Mouse (Mus musculus): Measurements from ENCODE around the gene Abcb10. TPM values are rescaled to one million over a fixed set of nuclear protein-coding genes. Genes with fewer than 3 reads are reported as not detected.

Abcb10 gene
- polyA plus RNA-seq, 1 experiment from 2014 or later: 10.7 TPM

DNA sequence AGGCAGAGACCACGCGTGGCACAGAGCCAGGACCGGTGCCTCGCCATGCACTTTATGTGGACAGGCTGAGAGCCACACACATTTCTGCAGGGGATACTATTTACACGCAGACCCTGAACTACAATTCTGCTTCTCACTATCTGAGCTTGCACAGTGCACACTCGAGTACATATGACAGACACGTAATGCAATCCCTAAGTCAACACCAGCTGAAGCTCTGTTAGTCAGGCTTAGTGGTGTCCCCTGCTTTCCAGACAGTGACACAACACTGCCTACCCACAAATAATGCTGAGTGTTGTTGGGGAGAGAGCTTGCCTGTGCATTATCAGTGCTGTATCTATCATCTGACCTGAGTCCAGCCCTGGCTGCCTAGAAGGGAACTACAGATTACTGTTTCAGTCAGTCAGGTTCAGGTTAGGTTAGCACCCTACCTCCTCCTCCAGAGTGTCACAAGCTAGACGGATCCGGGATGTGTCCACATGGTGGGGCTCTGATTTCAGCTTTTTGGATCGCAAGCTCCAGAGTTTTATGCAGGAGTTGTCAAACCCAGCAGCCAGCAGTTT lies 19.7 kb upstream of the Abcb10 start:
- H3K9me3 ChIP-seq: no peaks in the 10 kb centered on the region
- no peak for ATAC-seq (replicated peaks)
- H3K27ac ChIP-seq (replicated peaks): no peak overlapping the region
- H3K4me3 ChIP-seq: no peak overlapping the region
- H3K36me3 ChIP-seq: peaks cover 57% of the 10 kb centered on the region
- no peak overlapping the region for H3K4me2 ChIP-seq (replicated peaks)
- H3K4me1 ChIP-seq: no peaks in the 10 kb centered on the region
- 97% methylated on average over 10 of the region's 10 CpGs for WGBS
- H3K9ac ChIP-seq (replicated peaks): no peak overlapping the region
- H3K27me3 ChIP-seq: no peaks in the 10 kb centered on the region

DNA sequence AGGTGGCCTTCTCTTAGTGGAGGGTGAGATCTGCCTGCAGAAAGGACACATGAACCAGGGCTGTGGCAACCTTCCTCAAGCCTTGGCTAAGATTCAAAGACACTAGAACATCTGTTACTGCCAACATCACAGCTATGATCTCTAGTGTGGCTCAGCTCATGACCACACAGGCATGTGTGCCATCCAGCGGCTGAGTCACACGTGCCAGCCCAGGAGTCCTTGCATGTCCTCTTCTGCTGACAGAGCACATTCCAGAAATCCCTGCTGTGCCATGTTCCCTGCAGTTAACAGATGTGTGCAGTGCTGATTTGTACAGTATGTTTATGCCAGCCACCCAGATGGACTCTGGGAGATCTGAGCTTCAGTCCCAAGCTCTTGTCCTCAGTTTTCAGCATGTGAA lies 16.6 kb upstream of the Abcb10 start:
- no peak overlapping the region for H3K9ac ChIP-seq (replicated peaks)
- H3K4me1 ChIP-seq: no peaks in the 10 kb centered on the region
- no peak overlapping the region for H3K4me2 ChIP-seq (replicated peaks)
- no peaks in the 10 kb centered on the region for H3K9me3 ChIP-seq
- H3K36me3 ChIP-seq: peaks cover 51% of the 10 kb centered on the region
- H3K4me3 ChIP-seq: no peak overlapping the region
- H3K27ac ChIP-seq (replicated peaks): no peak overlapping the region
- no peak for ATAC-seq (replicated peaks)
- H3K27me3 ChIP-seq: no peaks in the 10 kb centered on the region
- WGBS: 85% methylated on average over 2 of the region's 2 CpGs

- 91% methylated on average over 3 of the region's 3 CpGs for WGBS
- Histone ChIP-seq H3K36me3 (peaks cover 20% of the 10 kb centered on the region), H3K9ac (replicated peaks) (no peak overlapping the region), H3K4me1 (peaks cover 4% of the 10 kb centered on the region; the same call in 1 of the 2 replicates), H3K27ac (replicated peaks) (no peak overlapping the region), H3K4me2 (replicated peaks) (no peak overlapping the region), H3K27me3 (no peaks in the 10 kb centered on the region), H3K4me3 (no peak overlapping the region), H3K9me3 (no peaks in the 10 kb centered on the region)
- ATAC-seq (replicated peaks): no peak
Observed at GRCm38 (mm10) chr8:123993997-123994396, 11.1 kb upstream of the Abcb10 start.

DNA sequence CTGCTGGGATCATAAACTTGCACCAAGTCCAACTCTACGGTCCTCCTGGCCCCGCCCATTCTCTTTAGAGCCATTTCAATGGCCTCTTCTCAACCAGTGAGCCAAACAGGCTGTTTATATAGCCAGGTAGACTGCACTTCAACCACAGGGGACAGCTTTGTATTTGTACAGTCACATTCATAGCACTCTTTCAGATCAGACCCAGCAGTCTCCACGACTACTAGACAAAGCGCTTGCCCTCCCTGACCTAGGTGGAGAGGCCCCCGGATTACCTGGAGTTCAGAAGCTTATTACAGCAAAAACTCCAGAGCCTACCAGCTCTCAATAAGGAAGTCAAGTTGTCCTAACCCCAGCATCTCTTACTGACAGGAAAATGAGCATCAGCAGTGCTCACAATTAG lies 10.7 kb upstream of the Abcb10 start:
- no peak for ATAC-seq (replicated peaks)
- Histone ChIP-seq H3K27me3 (no peaks in the 10 kb centered on the region), H3K9ac (replicated peaks) (no peak overlapping the region), H3K4me2 (replicated peaks) (no peak overlapping the region), H3K9me3 (no peaks in the 10 kb centered on the region), H3K4me1 (peaks cover 4% of the 10 kb centered on the region; the same call in 1 of the 2 replicates), H3K27ac (replicated peaks) (no peak overlapping the region), H3K36me3 (peaks cover 20% of the 10 kb centered on the region), H3K4me3 (no peak overlapping the region)
- 93% methylated on average over 5 of the region's 5 CpGs for WGBS

DNA sequence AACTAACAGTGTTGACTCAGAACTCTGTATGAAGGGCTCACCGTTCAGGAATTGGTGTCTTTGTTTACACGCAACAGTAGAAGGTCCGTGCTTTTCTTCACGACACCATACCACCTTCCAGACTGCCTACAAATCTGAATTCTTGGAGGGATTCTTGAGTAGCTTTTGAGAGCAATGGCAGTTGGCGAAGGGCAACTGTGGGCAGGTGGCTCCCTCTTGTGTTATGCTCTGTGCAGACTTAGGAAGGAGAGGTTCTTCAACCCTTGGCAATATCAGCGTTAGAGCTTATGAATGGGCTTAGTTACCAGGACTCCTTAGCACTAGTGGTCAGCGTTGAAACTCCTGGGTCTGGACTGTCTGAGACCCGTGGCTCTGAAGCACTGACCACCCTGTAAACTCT lies 9.7 kb upstream of the Abcb10 start:
- 72% methylated on average over 8 of the region's 8 CpGs for WGBS
- Histone ChIP-seq H3K9me3 (no peaks in the 10 kb centered on the region), H3K4me1 (peaks cover 4% of the 10 kb centered on the region; the same call in 1 of the 2 replicates), H3K27me3 (no peaks in the 10 kb centered on the region), H3K4me2 (replicated peaks) (no peak overlapping the region), H3K27ac (replicated peaks) (0 out of 2 replicates have a peak overlapping the region, but pooled peaks have one; percentile 34), H3K4me3 (no peak overlapping the region), H3K9ac (replicated peaks) (no peak overlapping the region), H3K36me3 (peaks cover 18% of the 10 kb centered on the region)
- no peak for ATAC-seq (replicated peaks)

DNA sequence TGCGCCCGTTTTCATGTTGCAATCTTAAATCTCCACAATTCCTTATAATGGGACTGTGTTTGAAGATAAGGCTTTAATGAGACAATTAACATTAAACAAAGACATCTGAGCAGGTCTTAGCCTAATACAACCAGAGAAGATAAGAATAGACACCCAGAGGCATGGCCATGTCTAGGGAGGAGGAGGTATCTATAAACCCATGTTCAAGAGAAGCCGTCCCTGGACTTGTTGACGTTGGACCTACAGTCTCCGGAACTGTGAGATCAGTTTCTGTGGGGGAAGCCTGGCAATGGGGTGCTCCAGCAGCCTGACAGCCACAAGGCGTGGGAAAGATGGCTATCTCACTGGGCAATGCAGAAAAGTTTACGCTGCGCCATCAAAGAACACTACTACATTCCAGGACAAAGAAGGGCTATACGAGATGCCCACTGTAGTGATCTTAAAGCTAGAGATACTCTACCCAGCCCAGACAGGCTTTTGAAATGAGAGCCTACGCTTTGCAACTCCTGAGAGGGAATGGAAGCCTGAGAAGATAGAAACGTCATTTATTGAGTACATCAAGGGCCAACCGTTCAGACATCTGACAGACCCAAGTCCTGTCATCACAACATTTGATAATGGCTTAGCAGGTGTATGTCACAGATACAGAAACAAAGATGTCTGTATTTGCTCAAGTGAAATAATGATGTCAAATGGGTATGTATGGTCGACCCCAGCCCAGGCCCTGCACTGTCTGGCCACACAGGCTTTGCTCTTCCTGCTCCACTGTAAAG lies 7.5 kb upstream of the Abcb10 start:
- Histone ChIP-seq H3K9me3 (no peaks in the 10 kb centered on the region), H3K27ac (replicated peaks) (no peak overlapping the region), H3K27me3 (no peaks in the 10 kb centered on the region), H3K4me3 (no peak overlapping the region), H3K36me3 (0 out of 2 replicates have a peak, but pooled peaks cover 4% of the 10 kb centered on the region), H3K4me2 (replicated peaks) (no peak overlapping the region), H3K4me1 (peaks cover 4% of the 10 kb centered on the region; the same call in 1 of the 2 replicates), H3K9ac (replicated peaks) (no peak overlapping the region)
- 91% methylated on average over 13 of the region's 13 CpGs for WGBS
- ATAC-seq (replicated peaks): no peak

GRCm38 (mm10) chr8:123989128-123989527 lies 6.2 kb upstream of the Abcb10 start:
- Histone ChIP-seq H3K4me3 (no peak overlapping the region), H3K4me2 (replicated peaks) (no peak overlapping the region), H3K27me3 (no peaks in the 10 kb centered on the region), H3K9ac (replicated peaks) (no peak overlapping the region), H3K4me1 (peaks cover 4% of the 10 kb centered on the region; the same call in 1 of the 2 replicates), H3K36me3 (no peaks in the 10 kb centered on the region), H3K27ac (replicated peaks) (no peak overlapping the region), H3K9me3 (no peaks in the 10 kb centered on the region)
- WGBS: 76% methylated on average over 7 of the region's 7 CpGs
- ATAC-seq (replicated peaks): no peak

GRCm38 (mm10) chr8:123988605-123989038 lies 5.7 kb upstream of the Abcb10 start:
- no peak for ATAC-seq (replicated peaks)
- H3K4me1 ChIP-seq: peaks cover 4% of the 10 kb centered on the region; the same call in 1 of the 2 replicates
- no peak overlapping the region for H3K27ac ChIP-seq (replicated peaks)
- WGBS: 82% methylated on average over 6 of the region's 6 CpGs
- H3K27me3 ChIP-seq: no peaks in the 10 kb centered on the region
- H3K9ac ChIP-seq (replicated peaks): no peak overlapping the region
- H3K36me3 ChIP-seq: no peaks in the 10 kb centered on the region
- no peak overlapping the region for H3K4me2 ChIP-seq (replicated peaks)
- H3K4me3 ChIP-seq: no peak overlapping the region
- H3K9me3 ChIP-seq: no peaks in the 10 kb centered on the region

DNA sequence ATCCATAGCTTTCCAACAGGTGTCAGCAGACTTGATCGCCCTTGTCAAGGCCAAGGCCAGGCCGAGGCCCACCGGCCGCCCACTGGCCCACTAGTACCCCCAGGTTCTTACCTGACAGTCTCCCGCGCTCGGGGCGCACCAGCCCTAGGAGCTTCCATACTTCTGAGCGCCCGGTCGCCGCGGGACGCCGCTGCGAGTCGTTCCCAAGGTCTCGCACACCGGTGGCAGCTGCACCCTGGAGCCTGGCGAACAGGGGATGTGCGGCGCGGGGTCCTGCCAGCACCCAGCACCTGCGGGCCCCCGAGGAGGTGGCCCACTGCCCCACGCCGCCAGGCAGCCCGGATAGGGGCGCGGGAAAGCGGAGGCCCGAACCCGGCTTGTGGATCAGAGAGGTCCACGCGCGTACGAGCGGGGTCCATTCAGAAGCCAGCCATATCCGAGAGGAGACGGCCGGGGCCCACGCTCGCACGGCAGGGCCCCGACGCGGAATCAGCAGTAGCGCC lies 580 bp downstream of the Abcb10 start:
- Histone ChIP-seq H3K27me3 (no peaks in the 10 kb centered on the region), H3K4me3 (peak overlapping the region; percentile 66), H3K4me2 (replicated peaks) (peak overlapping the region; percentile 84), H3K9me3 (no peaks in the 10 kb centered on the region), H3K4me1 (peaks cover 27% of the 10 kb centered on the region), H3K9ac (replicated peaks) (peak overlapping the region; percentile 75), H3K27ac (replicated peaks) (peak overlapping the region; percentile 53; the same call in 1 of the 2 replicates), H3K36me3 (no peaks in the 10 kb centered on the region)
- under 1% methylated on average over 48 of the region's 48 CpGs for WGBS
- ATAC-seq (replicated peaks): peak; percentile 42

DNA sequence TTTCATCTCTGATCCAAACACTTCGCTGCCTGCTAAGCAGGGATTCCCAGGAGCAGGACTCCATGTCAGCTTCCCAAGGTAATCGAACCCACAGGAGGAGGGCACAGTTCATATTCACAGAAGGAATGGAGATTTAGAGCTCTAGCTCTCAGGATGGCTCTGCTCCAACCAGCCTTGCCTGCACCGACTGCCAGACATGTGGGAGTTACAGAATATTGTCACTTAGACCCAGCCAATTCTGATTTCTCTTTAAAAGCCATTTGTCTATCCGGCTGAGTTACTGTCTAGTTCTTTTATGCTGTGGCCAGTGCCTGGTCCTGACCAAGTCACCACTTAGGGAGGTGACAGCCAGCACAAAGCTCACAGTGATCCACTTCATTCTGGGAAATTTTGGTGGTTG lies 1.2 kb downstream of the Abcb10 start:
- Histone ChIP-seq H3K27me3 (no peaks in the 10 kb centered on the region), H3K4me3 (peak overlapping the region; percentile 66), H3K4me2 (replicated peaks) (peak overlapping the region; percentile 84), H3K27ac (replicated peaks) (no peak overlapping the region; the same call in 1 of the 2 replicates), H3K36me3 (no peaks in the 10 kb centered on the region), H3K9me3 (no peaks in the 10 kb centered on the region), H3K9ac (replicated peaks) (0 out of 2 replicates have a peak overlapping the region, but pooled peaks have one; percentile 16), H3K4me1 (peaks cover 27% of the 10 kb centered on the region)
- 38% methylated on average over 4 of the region's 4 CpGs for WGBS
- ATAC-seq (replicated peaks): no peak

DNA sequence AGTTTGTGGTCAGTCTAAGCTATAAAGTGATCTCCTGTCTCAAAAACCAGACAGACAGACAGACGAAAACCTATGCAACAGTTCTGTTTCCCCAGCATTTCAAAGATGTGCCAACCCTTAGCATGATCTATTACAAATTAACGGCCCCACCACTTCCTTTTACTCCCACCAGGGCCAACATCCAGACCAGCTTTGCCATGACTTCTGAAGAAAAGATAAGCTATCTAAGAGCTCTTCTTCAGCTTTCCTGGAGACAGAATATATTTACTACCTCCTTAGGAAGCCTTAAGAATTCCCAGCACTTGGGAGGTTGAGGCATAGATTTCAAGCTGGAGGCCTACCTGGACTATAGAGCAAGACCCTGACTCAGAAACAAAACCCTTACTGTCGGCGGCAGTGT lies 2.7 kb downstream of the Abcb10 start:
- ATAC-seq (replicated peaks): no peak
- 79% methylated on average over 4 of the region's 4 CpGs for WGBS
- H3K27me3 ChIP-seq: no peaks in the 10 kb centered on the region
- H3K27ac ChIP-seq (replicated peaks): no peak overlapping the region
- H3K9me3 ChIP-seq: no peaks in the 10 kb centered on the region
- H3K36me3 ChIP-seq: no peaks in the 10 kb centered on the region
- H3K4me3 ChIP-seq: no peak overlapping the region
- H3K4me1 ChIP-seq: peaks cover 27% of the 10 kb centered on the region
- no peak overlapping the region for H3K9ac ChIP-seq (replicated peaks)
- no peak overlapping the region for H3K4me2 ChIP-seq (replicated peaks)

GRCm38 (mm10) chr8:123978926-123979325 lies 4.0 kb downstream of the Abcb10 start:
- Histone ChIP-seq H3K9me3 (no peaks in the 10 kb centered on the region), H3K27me3 (no peaks in the 10 kb centered on the region), H3K4me1 (peaks cover 27% of the 10 kb centered on the region), H3K4me2 (replicated peaks) (no peak overlapping the region), H3K27ac (replicated peaks) (no peak overlapping the region), H3K4me3 (no peak overlapping the region), H3K36me3 (no peaks in the 10 kb centered on the region), H3K9ac (replicated peaks) (no peak overlapping the region)
- 87% methylated on average over 8 of the region's 8 CpGs for WGBS
- ATAC-seq (replicated peaks): no peak

Measured in forebrain, embryonic 15.5 days (tissue).